Mouse (Mus musculus): ENCODE results near the gene Gm20708. TPM values are rescaled to one million over a fixed set of nuclear protein-coding genes. Genes with fewer than 3 reads are reported as not detected.

The Gm20708 gene
- polyA plus RNA-seq, 1 experiment: 12.3 TPM

DNA sequence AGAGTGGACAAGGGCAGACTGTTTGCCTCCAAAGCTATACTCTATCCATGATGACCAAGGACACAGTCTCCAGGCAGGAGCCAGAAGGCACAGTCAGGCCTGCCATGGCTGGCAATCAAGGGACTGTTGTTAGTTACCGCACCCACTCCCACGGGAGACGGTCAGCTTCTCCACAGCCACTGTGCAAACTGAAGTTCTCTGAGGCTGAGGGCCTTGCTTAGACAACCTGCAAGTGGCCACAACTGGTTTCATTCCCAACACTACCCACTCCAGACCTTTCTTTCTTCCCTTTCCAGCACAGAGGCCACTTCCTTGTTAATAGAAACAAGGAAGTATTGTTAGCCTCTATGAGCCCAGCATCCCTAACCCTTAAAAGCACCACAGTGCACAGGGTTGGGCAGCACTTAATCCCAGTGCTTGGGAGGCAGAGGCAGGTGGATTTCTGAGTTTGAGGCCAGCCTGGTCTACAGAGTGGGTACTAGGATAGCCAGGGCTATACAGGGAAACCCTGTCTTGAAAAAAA lies 6.2 kb upstream of the Gm20708 start:
- 82% methylated on average over 3 of the region's 3 CpGs for WGBS
- peaks cover 5% of the 10 kb centered on the region; the same call in 1 of the 2 replicates for H3K4me1 ChIP-seq (ENCODE audit: control insufficient read depth, insufficient read depth, low read length)
- no peak overlapping the region for H3K4me3 ChIP-seq (replicated peaks; ENCODE audit: control insufficient read depth, low read depth, low read length)

DNA sequence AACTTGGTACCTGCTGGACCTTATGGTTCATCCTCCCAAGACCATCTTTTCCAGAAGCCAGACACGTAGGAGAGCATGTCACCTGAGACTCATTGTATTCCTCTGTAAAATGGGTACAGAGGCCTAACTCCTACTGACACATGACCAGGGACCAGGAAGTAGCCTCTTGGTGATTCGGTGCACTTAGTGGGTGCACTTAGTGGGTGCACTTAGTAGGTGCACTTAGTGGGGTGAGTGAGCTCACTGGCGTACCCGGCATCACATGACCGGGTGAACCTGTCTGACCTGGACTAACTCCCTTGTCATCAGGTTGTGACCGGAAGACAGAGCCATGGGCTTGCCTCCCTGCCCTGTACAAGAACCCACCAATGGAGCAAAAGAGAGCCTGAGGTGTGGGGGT lies 2.7 kb upstream of the Gm20708 start:
- Histone ChIP-seq H3K4me3 (replicated peaks; ENCODE audit: control insufficient read depth, low read depth, low read length) (no peak overlapping the region), H3K4me1 (ENCODE audit: control insufficient read depth, insufficient read depth, low read length) (peaks cover 6% of the 10 kb centered on the region), H3K27ac (ENCODE audit: control insufficient read depth, insufficient read depth, low read depth, low read length, poor library complexity) (no peak overlapping the region)
- 94% methylated on average over 6 of the region's 6 CpGs for WGBS
- TF ChIP-seq CTCF (IDR thresholded peaks at IDR 0.05; ENCODE audit: control insufficient read depth, insufficient read depth, low read length) (no peak), POLR2A (IDR thresholded peaks at IDR 0.05; ENCODE audit: borderline replicate concordance, control insufficient read depth, low read depth, low read length) (no peak)

More for the DNA sequence above, 6.2 kb upstream of the Gm20708 start:
- TF ChIP-seq CTCF (IDR thresholded peaks at IDR 0.05; ENCODE audit: control insufficient read depth, insufficient read depth, low read length) (no peak), POLR2A (IDR thresholded peaks at IDR 0.05; ENCODE audit: borderline replicate concordance, control insufficient read depth, low read depth, low read length) (no peak)
- H3K27ac ChIP-seq (ENCODE audit: control insufficient read depth, insufficient read depth, low read depth, low read length, poor library complexity): no peak overlapping the region

DNA sequence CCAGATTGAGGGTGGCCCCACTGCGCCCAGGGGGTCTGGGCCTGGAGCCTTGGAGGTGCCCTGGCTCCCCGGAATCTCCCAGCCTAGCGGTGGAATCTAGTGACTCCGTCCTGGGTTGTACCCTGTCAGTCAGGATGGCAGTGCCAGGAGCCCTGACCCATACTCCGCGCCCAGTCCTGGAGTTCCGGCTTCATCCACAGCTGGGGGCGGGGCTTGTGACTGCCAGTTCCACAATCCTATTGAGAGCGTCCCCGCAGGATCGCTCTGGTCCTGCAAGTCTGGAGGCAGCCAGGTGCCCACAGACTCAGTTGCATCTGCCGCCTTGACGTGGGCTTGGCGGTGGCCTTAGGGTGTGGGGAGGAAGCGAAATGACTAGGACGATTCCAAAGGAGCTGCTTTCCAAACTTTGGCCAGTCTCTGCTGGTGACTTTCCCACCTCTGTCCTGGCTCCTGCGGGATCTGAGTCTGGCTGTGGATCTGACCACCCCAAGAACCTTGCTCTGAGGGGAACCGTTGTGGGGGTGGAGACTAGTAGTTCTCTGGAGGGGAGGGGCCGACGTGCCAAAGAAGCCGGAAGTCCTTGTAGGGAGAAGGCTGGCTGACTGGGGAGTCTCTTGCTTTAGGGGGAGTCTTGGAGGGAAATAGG lies 1.1 kb downstream of the Gm20708 start:
- peak overlapping the region; percentile 74 for H3K4me3 ChIP-seq (replicated peaks; ENCODE audit: control insufficient read depth, low read depth, low read length)
- H3K4me1 ChIP-seq (ENCODE audit: control insufficient read depth, insufficient read depth, low read length): peaks cover 12% of the 10 kb centered on the region
- WGBS: under 1% methylated on average over 21 of the region's 21 CpGs
- peak overlapping the region; percentile 86 for H3K27ac ChIP-seq (ENCODE audit: control insufficient read depth, insufficient read depth, low read depth, low read length, poor library complexity)
- peak; percentile 39; the same call in 1 of the 2 replicates for TF ChIP-seq CTCF (IDR thresholded peaks at IDR 0.05; ENCODE audit: control insufficient read depth, insufficient read depth, low read length)
- peak; percentile 37; the same call in 1 of the 2 replicates for TF ChIP-seq POLR2A (IDR thresholded peaks at IDR 0.05; ENCODE audit: borderline replicate concordance, control insufficient read depth, low read depth, low read length)

DNA sequence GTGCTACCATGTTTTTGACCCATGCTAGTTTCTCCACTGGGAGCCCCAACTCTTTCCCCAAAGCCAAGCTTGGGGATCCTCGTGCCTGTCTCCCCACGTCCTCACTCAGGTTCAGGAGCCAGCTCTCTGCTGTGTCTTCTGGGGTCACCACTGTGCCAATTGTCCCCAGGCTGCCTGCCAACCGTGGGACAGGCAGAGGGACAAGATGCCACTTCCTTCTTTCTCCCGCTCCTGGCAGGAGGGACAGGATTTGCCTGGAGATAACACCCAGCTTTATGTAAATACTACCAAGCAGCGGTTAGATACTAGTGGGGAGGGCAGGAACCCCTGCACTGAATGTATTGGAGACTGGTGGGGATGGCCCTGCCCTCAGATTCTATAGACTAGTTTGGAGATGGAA lies 4.4 kb downstream of the Gm20708 start:
- H3K4me1 ChIP-seq (ENCODE audit: control insufficient read depth, insufficient read depth, low read length): peaks cover 11% of the 10 kb centered on the region
- no peak overlapping the region for H3K4me3 ChIP-seq (replicated peaks; ENCODE audit: control insufficient read depth, low read depth, low read length)
- 34% methylated on average over 5 of the region's 5 CpGs for WGBS
- TF ChIP-seq POLR2A (IDR thresholded peaks at IDR 0.05; ENCODE audit: borderline replicate concordance, control insufficient read depth, low read depth, low read length): no peak
- TF ChIP-seq CTCF (IDR thresholded peaks at IDR 0.05; ENCODE audit: control insufficient read depth, insufficient read depth, low read length): no peak
- no peak overlapping the region for H3K27ac ChIP-seq (ENCODE audit: control insufficient read depth, insufficient read depth, low read depth, low read length, poor library complexity)

DNA sequence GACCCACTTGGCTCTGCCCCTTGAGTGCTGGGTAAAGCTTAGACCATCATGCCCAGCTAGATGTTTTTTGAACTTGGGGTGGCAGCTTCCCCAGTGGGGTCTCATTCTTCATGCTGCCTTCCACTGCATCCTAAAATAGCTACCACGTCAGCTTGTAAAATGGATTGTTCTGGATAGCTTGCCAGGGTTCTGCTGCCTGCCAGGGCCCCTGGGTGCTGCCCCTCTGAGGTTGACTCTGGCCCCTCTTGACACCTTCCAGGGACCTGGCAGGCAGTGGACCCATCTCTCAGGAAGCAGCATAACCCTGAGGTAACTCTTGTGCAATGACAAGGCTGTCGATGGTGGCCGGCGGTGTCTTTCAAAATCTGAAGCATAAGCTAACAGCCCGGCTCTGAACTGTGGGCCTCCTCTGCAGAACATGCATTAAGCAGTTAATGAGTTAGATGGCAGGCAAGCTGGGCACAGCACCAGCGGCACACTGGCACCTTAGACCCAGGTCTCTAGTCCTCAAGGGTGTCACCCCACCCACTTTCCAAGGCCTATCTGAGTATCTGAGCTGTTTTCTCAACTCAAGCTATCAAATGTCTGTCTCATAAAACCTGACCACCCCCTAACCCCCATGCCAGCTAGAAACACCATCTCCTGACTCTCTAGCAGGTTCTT lies 5.4 kb downstream of the Gm20708 start:
- H3K4me3 ChIP-seq (replicated peaks; ENCODE audit: control insufficient read depth, low read depth, low read length): no peak overlapping the region
- TF ChIP-seq CTCF (IDR thresholded peaks at IDR 0.05; ENCODE audit: control insufficient read depth, insufficient read depth, low read length) (no peak), POLR2A (IDR thresholded peaks at IDR 0.05; ENCODE audit: borderline replicate concordance, control insufficient read depth, low read depth, low read length) (no peak)
- H3K27ac ChIP-seq (ENCODE audit: control insufficient read depth, insufficient read depth, low read depth, low read length, poor library complexity): peak overlapping the region; percentile 66
- peaks cover 11% of the 10 kb centered on the region for H3K4me1 ChIP-seq (ENCODE audit: control insufficient read depth, insufficient read depth, low read length)
- 42% methylated on average over 6 of the region's 6 CpGs for WGBS

DNA sequence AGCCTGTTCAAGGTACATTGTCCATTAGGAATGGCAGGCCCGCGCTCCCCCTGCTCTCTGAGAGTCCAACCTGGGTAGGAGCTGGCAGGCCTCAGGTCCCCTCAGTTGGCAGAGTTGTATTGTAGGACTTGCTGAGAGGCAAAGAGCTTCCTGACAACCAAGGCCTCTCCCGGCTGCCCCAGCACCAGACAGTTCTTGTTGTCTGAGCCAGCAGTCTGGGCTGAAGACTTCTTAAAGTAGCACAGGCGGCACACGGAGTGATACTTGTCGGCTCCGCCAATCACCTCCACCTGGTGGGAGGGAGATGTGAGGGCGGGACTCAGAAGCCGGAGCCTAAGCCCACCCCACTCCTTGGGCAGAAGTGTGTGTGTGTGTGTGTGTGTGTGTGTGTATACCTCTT lies 6.4 kb downstream of the Gm20708 start:
- H3K4me3 ChIP-seq (replicated peaks; ENCODE audit: control insufficient read depth, low read depth, low read length): peak overlapping the region; percentile 8
- H3K4me1 ChIP-seq (ENCODE audit: control insufficient read depth, insufficient read depth, low read length): peaks cover 11% of the 10 kb centered on the region
- peak overlapping the region; percentile 66 for H3K27ac ChIP-seq (ENCODE audit: control insufficient read depth, insufficient read depth, low read depth, low read length, poor library complexity)
- WGBS: 83% methylated on average over 9 of the region's 9 CpGs

DNA sequence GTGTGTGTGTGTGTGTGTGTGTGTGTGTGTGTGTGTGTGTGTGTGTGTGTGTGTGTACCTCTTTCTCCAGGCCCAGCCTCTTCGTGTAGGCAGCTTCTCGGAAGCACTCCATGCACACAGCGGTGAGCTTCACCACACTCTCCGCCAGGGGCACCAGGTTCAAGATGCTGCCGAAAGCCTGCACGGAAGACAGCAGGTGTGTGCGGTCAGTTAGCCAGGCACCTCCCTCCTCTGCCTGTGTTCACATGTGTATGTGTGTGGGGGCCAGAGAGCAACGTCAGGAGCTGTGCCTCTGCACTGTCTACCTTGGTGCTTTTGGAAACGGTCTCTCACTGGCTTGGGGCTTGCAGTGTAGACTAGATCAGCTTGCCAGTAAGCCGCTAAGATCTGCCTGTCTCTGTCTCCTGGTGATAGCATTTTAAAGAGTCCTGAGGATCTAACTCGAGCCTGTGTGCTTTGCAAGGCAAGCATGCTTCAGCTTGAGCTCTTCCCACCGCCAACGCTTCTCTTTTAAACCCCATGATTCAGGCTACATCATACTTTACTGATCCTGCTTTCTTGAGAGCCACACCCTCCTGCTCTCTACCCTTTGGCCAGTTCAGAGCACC lies 7.0 kb downstream of the Gm20708 start:
- H3K4me3 ChIP-seq (replicated peaks; ENCODE audit: control insufficient read depth, low read depth, low read length): no peak overlapping the region
- H3K27ac ChIP-seq (ENCODE audit: control insufficient read depth, insufficient read depth, low read depth, low read length, poor library complexity): no peak overlapping the region
- TF ChIP-seq POLR2A (IDR thresholded peaks at IDR 0.05; ENCODE audit: borderline replicate concordance, control insufficient read depth, low read depth, low read length) (no peak), CTCF (IDR thresholded peaks at IDR 0.05; ENCODE audit: control insufficient read depth, insufficient read depth, low read length) (no peak)
- 88% methylated on average over 13 of the region's 13 CpGs for WGBS
- peaks cover 9% of the 10 kb centered on the region for H3K4me1 ChIP-seq (ENCODE audit: control insufficient read depth, insufficient read depth, low read length)

DNA sequence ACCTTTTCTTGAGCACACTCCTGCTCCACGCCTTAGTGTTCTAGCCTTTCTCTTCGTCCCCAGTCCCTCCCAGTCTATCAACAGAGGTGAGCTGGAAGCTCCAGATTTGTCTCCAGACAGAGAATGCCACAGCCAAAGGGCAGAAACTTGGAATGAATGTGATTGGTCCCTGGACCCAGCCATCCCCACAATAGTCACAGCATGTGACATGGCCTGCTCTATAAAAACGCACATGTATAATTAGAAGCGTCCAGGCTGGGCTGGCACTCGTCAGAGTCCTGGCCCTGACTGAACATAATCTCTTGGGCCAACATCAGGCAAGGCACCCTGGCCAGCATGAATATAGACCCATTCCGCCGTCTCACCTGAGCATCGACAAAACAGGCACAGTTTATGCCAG lies 9.6 kb downstream of the Gm20708 start:
- Histone ChIP-seq H3K27ac (ENCODE audit: control insufficient read depth, insufficient read depth, low read depth, low read length, poor library complexity) (no peak overlapping the region), H3K4me3 (replicated peaks; ENCODE audit: control insufficient read depth, low read depth, low read length) (no peak overlapping the region), H3K4me1 (ENCODE audit: control insufficient read depth, insufficient read depth, low read length) (peaks cover 4% of the 10 kb centered on the region)
- 87% methylated on average over 8 of the region's 8 CpGs for whole genome bisulfite sequencing
- no peak for TF ChIP-seq CTCF (IDR thresholded peaks at IDR 0.05; ENCODE audit: control insufficient read depth, insufficient read depth, low read length)
- TF ChIP-seq POLR2A (IDR thresholded peaks at IDR 0.05; ENCODE audit: borderline replicate concordance, control insufficient read depth, low read depth, low read length): no peak

Data from bone marrow, adult 2 months (tissue).